Mouse (Mus musculus): ENCODE measurements around the gene Cyp2c29. TPM values are rescaled to one million over a fixed set of nuclear protein-coding genes. Genes with fewer than 3 reads are reported as not detected.

Cyp2c29 gene
- polyA plus RNA-seq (2017; shearing (Covaris generic)): not detected

GRCm38 (mm10) chr19:39269105-39269504, at the start of gene Cyp2c29:
TSS of gene Cyp2c29 (plus strand) at chr19:39269405.

Other genes starting within 250 kb of the Cyp2c29 start
- gene Cyp2c65, start 208.4 kb upstream of the Cyp2c29 start, polyA plus RNA-seq (2017; shearing (Covaris generic)): not detected
- gene Cyp2c66, start 155.5 kb upstream of the Cyp2c29 start, polyA plus RNA-seq (2017; shearing (Covaris generic)): not detected
- not detected for gene Cyp2c38, start 193.7 kb downstream of the Cyp2c29 start, polyA plus RNA-seq (2017; shearing (Covaris generic))
- not detected for gene Cyp2c39, start 241.5 kb downstream of the Cyp2c29 start, polyA plus RNA-seq (2017; shearing (Covaris generic))